Mouse (Mus musculus): ENCODE data around the gene Dpyd.

DNA sequence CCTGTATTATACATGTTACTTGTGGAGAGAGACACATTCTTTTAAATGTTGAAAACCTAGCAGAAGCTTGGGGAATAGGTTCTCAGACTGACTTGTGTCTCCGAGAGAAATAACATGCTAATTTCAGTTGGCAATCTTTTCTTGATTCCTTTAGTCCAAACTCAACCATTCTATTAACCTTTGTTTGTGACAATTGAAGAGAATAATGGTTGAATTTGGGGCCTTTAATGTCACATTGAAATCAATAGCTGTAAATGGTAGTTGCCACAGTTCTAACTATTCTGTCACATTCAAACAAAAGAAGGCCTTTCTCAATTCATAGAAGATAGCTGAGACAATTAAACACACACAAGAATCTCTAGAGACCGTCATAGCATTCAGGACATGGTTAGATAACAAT is 606.2 kb downstream of the Dpyd start:
- TF ChIP-seq CTCF (IDR thresholded peaks at IDR 0.05; ENCODE audit: low read depth, low read length): no peak
- TF ChIP-seq POLR2A (IDR thresholded peaks at IDR 0.05; ENCODE audit: insufficient read depth, low read length): no peak
